Mouse (Mus musculus) liver, adult 2 months (tissue): ENCODE results near the gene Myo1d. TPM values are rescaled to one million over a fixed set of nuclear protein-coding genes. Genes with fewer than 3 reads are reported as not detected.
A peak's percentile ranks its signal among the peaks of the same experiment; 100 is the strongest.

ENCODE experiments used
- DNase-seq: peaks from one replicate; pipeline ENCODE4 v3.0.0-alpha.2; 2011; ENCODE audit warnings: low read depth, low spot score; ENCODE audit errors: extremely low read depth
- H3K27ac ChIP-seq: fragments of 200-500 bp; replicated peaks from 2 replicates; pipeline ENCODE4 v1.5.1; 2012; ENCODE audit warnings: low read depth, mild to moderate bottlenecking, control low read depth, inconsistent platforms, low read length; ENCODE audit not compliant: insufficient read depth
- H3K27me3 ChIP-seq: fragments of 200-500 bp; 2 replicates; pipeline ENCODE4 v1.6.1; 2012; ENCODE audit warnings: mild to moderate bottlenecking, moderate library complexity, low read length, inconsistent platforms; ENCODE audit not compliant: control insufficient read depth, insufficient read depth
- H3K36me3 ChIP-seq: fragments of 200-500 bp; 2 replicates; pipeline ENCODE4 v1.6.1; 2012; ENCODE audit warnings: low read length, inconsistent platforms; ENCODE audit not compliant: control insufficient read depth, insufficient read depth
- H3K4me1 ChIP-seq: fragments of 200-500 bp; 2 replicates; pipeline ENCODE4 v1.6.1; 2011; ENCODE audit warnings: low read length; ENCODE audit not compliant: control insufficient read depth, insufficient read depth
- H3K4me3 ChIP-seq: fragments of 200-500 bp; 2 replicates; pipeline ENCODE4 v1.5.1; 2011; ENCODE audit warnings: low read depth, mild to moderate bottlenecking, control low read depth, low read length, moderate library complexity; ENCODE audit not compliant: insufficient read depth
- H3K79me2 ChIP-seq: fragments of 200-500 bp; 2 replicates; pipeline ENCODE4 v1.6.1; 2012; ENCODE audit warnings: inconsistent platforms, mild to moderate bottlenecking, low read length, moderate library complexity; ENCODE audit not compliant: control insufficient read depth, insufficient read depth
- H3K9ac ChIP-seq: fragments of 200-500 bp; 2 replicates; pipeline ENCODE4 v1.6.1; 2012; ENCODE audit warnings: low read depth, mild to moderate bottlenecking, control low read depth, inconsistent platforms, low read length
- CTCF ChIP-seq: fragments of 200-500 bp; IDR thresholded peaks from 2 replicates; pipeline ENCODE4 v1.5.1; 2011; ENCODE audit warnings: low read depth, low read length, control low read depth
- POLR2A ChIP-seq: fragments of 200-500 bp; IDR thresholded peaks from 2 replicates; pipeline ENCODE4 v1.6.1; 2011; ENCODE audit warnings: low read length, control low read depth; ENCODE audit not compliant: insufficient read depth; ENCODE audit errors: extremely low read depth
- WGBS: fragments of 180-500 bp; shearing (Covaris S2); methylation state at CpG from one replicate; pipeline ENCODE4 v1.1.7; 2018; 5-methylcytosine and 5-hydroxymethylcytosine counted together
- polyA plus RNA-seq: library from polyadenylated mRNA; depleted of rRNA; stranded (reverse); fragments of >200 nt; gene quantifications from 2 replicates; pipeline ENCODE4 v1.2.3, GENCODE M21; 2012; rRNA removed
- total RNA-seq: library from RNA; depleted of rRNA; stranded (reverse); fragments of >200 nt; gene quantifications from 2 replicates; pipeline ENCODE4 v1.2.3, GENCODE M21; 2014; rRNA removed

Myo1d gene
- total RNA-seq (5.2 and 6.8 TPM in 2 replicates), polyA plus RNA-seq (6.8 and 7.8 TPM in 2 replicates)

DNA sequence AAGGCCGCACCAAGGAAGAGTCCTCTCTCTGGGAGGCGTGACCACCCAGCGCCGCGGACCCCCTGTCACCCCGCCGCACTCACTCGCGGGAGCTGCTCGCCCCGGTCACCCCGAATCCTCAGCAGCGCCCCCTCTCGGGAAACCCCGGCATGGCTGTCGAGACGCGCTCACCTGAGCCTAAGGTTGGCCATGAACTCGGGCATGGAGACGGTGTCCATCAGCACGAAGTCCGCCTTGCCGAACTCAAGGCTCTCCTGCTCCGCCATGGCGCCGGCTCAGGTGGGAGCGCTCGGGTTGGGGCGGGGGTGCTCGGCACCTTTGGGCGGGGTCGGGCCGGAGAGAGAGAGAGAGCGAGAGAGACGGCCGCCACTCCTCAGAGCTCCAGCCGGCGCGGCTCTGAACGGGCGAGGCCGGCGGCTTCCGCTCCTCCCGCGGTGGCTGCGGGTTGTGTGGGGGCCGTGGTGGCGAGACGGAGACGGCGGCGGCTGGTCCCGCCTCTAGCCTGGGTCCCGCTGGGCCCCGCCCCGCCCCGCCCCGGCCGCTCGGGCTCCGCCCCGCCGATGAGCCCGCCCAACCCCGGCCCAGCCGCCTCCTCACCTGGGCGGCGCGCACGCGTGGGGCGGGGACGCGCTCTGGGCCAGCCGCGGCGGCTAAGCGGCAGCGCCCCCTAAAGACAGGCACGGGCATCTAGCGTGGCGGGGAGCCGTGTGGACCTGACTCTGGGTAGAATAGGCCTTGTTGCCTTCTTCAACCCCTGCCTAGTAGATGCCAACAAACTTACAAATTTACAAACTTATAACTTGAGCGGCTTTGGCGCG lies at the start of gene Myo1d:
Gene Myo1d (minus strand): TSS at position 499 of the 818 bp plus-strand sequence.
- Histone ChIP-seq H3K36me3 (no peaks in the 10 kb centered on the region), H3K27ac (peak within 1 kb of the TSS; percentile 33), H3K27me3 (no peaks in the 10 kb centered on the region), H3K4me1 (peaks cover 5% of the 10 kb centered on the region), H3K9ac (peak within 1 kb of the TSS; percentile 82), H3K79me2 (no peaks in the 10 kb centered on the region), H3K4me3 (peak within 1 kb of the TSS; percentile 62)
- WGBS, result 2% methylated on average over 81 of the region's 87 CpGs
- TF ChIP-seq POLR2A (peak; percentile 90), CTCF (peak; percentile 89)
- DNase-seq, result peak; percentile 60

GRCm38 (mm10) chr11:80821794-80822193 lies 42.0 kb upstream of the Myo1d start:
- Histone ChIP-seq H3K9ac (no peak overlapping the region), H3K79me2 (no peaks in the 10 kb centered on the region), H3K27ac (0 out of 2 replicates have a peak overlapping the region, but pooled peaks have one; percentile 17), H3K4me1 (no peaks in the 10 kb centered on the region), H3K36me3 (no peaks in the 10 kb centered on the region), H3K27me3 (no peaks in the 10 kb centered on the region), H3K4me3 (no peak overlapping the region)
- DNase-seq, result no peak
- 86% methylated on average over 9 of the region's 9 CpGs for WGBS
- TF ChIP-seq POLR2A (no peak), CTCF (no peak)

- 69% methylated on average over 14 of the region's 14 CpGs for WGBS
- no peaks in the 10 kb centered on the region for H3K79me2 ChIP-seq
- no peaks in the 10 kb centered on the region for H3K36me3 ChIP-seq
- no peak for DNase-seq
- H3K4me3 ChIP-seq, result no peak overlapping the region
- H3K9ac ChIP-seq, result no peak overlapping the region
- H3K27me3 ChIP-seq, result no peaks in the 10 kb centered on the region
- TF ChIP-seq POLR2A, result no peak
- TF ChIP-seq CTCF, result peak; percentile 39; the same call in 1 of the 2 replicates
- H3K27ac ChIP-seq, result no peak overlapping the region; the same call in 1 of the 2 replicates
- H3K4me1 ChIP-seq, result no peaks in the 10 kb centered on the region
These were observed 41.5 kb upstream of the Myo1d start for GRCm38 (mm10) chr11:80821296-80821695.

DNA sequence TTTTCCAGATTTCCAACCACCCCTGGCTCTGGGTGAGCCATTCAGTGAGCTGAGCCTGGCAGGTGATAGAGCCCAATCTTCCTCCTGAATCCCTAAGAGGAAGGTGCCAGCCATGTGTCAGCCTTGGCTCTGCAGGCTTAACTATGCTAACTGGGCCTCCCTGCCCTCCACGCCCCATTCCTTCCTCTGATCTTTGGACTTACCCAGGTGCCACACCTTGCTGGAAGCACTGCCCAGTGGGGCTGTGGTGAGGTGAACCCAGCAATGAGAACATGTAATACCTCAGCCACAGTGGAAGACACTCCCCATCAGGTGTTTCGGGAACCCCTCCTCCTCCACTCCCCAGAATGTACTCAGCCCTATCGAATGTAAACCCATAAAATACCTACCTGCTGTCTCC lies 40.3 kb upstream of the Myo1d start:
- no peak overlapping the region for H3K27ac ChIP-seq
- H3K4me3 ChIP-seq, result no peak overlapping the region
- WGBS, result 91% methylated on average over 3 of the region's 3 CpGs
- H3K79me2 ChIP-seq, result no peaks in the 10 kb centered on the region
- no peaks in the 10 kb centered on the region for H3K27me3 ChIP-seq
- H3K4me1 ChIP-seq, result no peaks in the 10 kb centered on the region
- DNase-seq, result no peak
- TF ChIP-seq CTCF, result no peak
- no peak for TF ChIP-seq POLR2A
- H3K36me3 ChIP-seq, result no peaks in the 10 kb centered on the region
- H3K9ac ChIP-seq, result no peak overlapping the region

DNA sequence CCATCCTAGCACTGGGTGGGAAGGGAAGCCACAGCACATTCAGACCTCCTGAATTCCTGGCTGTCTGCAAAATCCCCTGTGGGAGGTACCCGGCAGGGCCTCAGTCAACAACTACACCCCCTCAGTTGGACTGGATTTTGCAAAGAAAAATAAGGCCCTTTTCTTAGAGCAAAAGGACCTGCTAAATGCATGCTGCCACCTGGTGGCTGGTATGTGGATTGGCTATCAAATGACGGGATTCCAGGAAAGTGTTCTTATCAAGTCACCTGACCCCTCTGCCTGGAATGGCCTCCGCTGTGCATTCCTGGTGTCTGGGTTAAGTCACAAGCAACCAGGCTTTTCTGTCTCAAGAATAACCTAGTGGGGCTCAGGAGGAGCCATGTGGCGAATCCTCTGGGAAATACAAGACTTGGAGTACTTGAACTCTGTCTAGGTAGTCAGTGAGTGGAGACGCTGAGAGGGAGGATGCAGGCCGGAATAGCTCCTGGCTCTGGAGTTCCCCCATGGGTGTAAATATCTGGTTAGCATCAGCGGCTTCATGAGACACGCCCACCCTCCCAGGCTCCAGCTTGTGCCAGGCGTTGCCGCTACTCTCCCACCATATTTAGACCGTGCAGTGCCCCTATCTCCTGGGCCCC lies 38.4 kb upstream of the Myo1d start:
- Histone ChIP-seq H3K4me1 (no peaks in the 10 kb centered on the region), H3K4me3 (no peak overlapping the region), H3K79me2 (no peaks in the 10 kb centered on the region), H3K27ac (0 out of 2 replicates have a peak overlapping the region, but pooled peaks have one; percentile 4), H3K27me3 (no peaks in the 10 kb centered on the region), H3K36me3 (no peaks in the 10 kb centered on the region), H3K9ac (no peak overlapping the region)
- WGBS, result 43% methylated on average over 11 of the region's 11 CpGs
- TF ChIP-seq CTCF (0 out of 2 replicates have a peak, but pooled peaks have one; percentile 25), POLR2A (no peak)
- peak; percentile 84 for DNase-seq

DNA sequence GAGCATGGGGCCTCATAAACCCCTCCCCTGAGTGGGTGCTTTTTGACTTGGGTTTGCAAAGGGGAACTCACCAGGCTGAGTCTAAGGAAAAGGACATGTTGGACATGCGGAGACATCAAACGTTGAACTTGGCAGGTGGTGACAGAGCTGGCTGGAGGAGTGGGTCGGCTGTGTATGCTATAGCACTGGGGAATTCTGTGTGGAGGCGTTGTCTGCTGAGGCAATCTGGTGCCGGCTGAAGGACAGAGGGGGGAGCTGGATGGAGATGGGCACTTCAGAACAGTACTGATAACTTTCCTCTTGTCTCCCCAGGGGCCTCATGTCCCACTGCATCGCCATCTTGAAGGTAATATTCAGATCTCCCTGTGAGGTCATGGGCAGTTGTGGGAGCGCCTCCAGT lies 35.5 kb upstream of the Myo1d start:
- TF ChIP-seq CTCF (no peak), POLR2A (no peak)
- Histone ChIP-seq H3K4me1 (no peaks in the 10 kb centered on the region), H3K27me3 (no peaks in the 10 kb centered on the region), H3K4me3 (no peak overlapping the region), H3K36me3 (no peaks in the 10 kb centered on the region), H3K9ac (no peak overlapping the region), H3K27ac (no peak overlapping the region), H3K79me2 (no peaks in the 10 kb centered on the region)
- no peak for DNase-seq
- WGBS, result 89% methylated on average over 7 of the region's 7 CpGs
